Mouse (Mus musculus): Measurements from ENCODE around the gene Gm37240.

DNA sequence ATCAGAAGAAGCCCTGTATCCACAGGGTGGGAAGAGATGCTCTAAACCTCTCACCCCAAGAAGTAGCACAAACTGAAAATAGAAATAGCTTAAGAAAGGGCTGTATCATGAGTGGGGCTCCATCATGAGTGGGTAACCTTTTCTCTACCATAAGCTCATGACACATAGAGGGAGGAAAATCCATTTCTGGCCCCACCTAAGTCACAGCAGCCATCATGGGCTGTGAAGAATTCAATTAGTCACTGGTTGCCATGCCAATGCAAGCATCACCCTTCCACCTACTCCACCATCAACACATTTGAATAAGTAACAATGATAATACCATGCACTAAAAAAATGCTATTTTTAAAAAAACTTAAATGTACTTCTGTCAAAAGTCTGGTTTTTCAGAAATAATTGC lies 867.2 kb downstream of the Gm37240 start:
- TF ChIP-seq CTCF (IDR thresholded peaks at IDR 0.05; ENCODE audit: control insufficient read depth, insufficient read depth, low read length): no peak
- no peak for TF ChIP-seq POLR2A (IDR thresholded peaks at IDR 0.05; ENCODE audit: borderline replicate concordance, control insufficient read depth, low read depth, low read length)
